Mouse (Mus musculus) embryonic facial prominence, embryonic 12.5 days (tissue): ENCODE measurements around the gene Leap2. TPM values are rescaled to one million over a fixed set of nuclear protein-coding genes. Genes with fewer than 3 reads are reported as not detected.

Experiments
- ATAC-seq: fragments of 200-750 bp; cut with Nextera tagmentation; 2 replicates; pipeline ENCODE4 v1.8.0; 2017; ENCODE audit not compliant: insufficient number of reproducible peaks, insufficient read depth, low FRiP score, low TSS enrichment
- H3K27ac ChIP-seq: fragments of 300-500 bp; sonication (generic); 2 replicates; pipeline ENCODE4 v1.5.1; 2016; ENCODE audit warnings: mild to moderate bottlenecking
- H3K27me3 ChIP-seq: fragments of 300-500 bp; sonication (generic); 2 replicates; pipeline ENCODE4 v1.6.1; 2016; ENCODE audit warnings: mild to moderate bottlenecking, moderate library complexity
- H3K36me3 ChIP-seq: fragments of 300-500 bp; sonication (generic); 2 replicates; pipeline ENCODE4 v1.6.1; 2016; ENCODE audit warnings: mild to moderate bottlenecking
- H3K4me1 ChIP-seq: fragments of 300-500 bp; sonication (generic); 2 replicates; pipeline ENCODE4 v1.6.1; 2016
- H3K4me2 ChIP-seq: fragments of 300-500 bp; sonication (generic); replicated peaks from 2 replicates; pipeline ENCODE4 v1.6.1; 2016; ENCODE audit warnings: mild to moderate bottlenecking, moderate library complexity
- H3K4me3 ChIP-seq: fragments of 300-500 bp; sonication (generic); 2 replicates; pipeline ENCODE4 v1.5.1; 2016; ENCODE audit warnings: mild to moderate bottlenecking
- H3K9ac ChIP-seq: fragments of 300-500 bp; sonication (generic); 2 replicates; pipeline ENCODE4 v1.6.1; 2016; ENCODE audit warnings: mild to moderate bottlenecking, moderate library complexity
- H3K9me3 ChIP-seq: fragments of 300-500 bp; sonication (generic); 2 replicates; pipeline ENCODE4 v1.6.1; 2016; ENCODE audit warnings: mild to moderate bottlenecking, moderate library complexity
- WGBS: fragments of 180-500 bp; shearing (Covaris S2); methylation state at CpG from one replicate; pipeline ENCODE4 v1.1.7; 2016; 5-methylcytosine and 5-hydroxymethylcytosine counted together
- polyA plus RNA-seq: library from polyadenylated mRNA; unstranded; fragments of >200 nt; fragmentation: Nextera tagmentation; extraction: Ambion mirVana; gene quantifications from 2 replicates; pipeline ENCODE4 v1.2.1, GENCODE M21; 2016

Gene Leap2
- polyA plus RNA-seq: 0.56 TPM in 1 of 2 replicates, not detected in the other

DNA sequence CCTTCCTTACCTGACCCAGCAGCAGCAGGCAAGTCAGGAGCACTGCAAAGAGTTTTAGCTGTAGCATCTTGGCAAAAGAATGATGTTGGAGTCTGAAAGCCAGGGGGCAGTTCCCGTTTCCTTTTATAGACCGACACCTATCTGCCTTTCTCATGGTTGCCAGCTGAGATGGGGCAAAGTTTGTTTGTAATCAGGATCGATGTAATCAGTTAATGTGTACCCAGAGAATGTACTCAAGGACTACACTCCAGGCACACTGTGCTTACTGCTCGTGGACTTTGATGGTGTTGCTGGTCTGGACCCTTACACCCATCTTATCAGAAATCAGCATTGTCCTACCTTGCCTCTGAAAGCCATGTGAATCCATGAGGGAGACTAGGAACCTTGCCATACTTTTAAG, at the start of gene Leap2:
TSS of gene Leap2 (minus strand) at position 135 of the 400 bp plus-strand sequence.
- WGBS: 90% methylated on average over 4 of the region's 4 CpGs

DNA sequence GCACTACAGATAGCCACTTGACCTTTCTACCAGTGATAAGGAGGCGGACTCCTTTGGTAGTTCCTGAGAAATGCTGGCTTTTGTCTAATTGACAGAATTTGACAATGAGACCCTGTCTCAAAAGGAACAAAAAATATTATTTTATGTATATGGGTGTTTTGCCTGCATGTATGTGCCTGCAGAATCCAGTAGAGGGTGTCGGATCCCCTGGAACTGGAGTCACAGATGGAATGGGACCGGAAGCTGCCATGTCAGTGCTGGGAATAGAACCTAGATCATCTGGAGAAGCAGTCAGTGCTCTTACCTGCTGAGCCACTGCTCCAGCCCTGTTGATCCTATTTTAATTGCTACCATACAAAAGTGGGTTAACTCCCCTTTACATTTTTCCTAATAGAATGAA, 49.7 kb upstream of the Leap2 start:
- WGBS: 75% methylated on average over 3 of the region's 3 CpGs
- Histone ChIP-seq H3K4me1 (peaks cover 20% of the 10 kb centered on the region), H3K27ac (no peak overlapping the region), H3K4me3 (no peak overlapping the region), H3K4me2 (no peak overlapping the region), H3K9ac (no peak overlapping the region), H3K27me3 (peaks cover 57% of the 10 kb centered on the region), H3K9me3 (no peaks in the 10 kb centered on the region), H3K36me3 (no peaks in the 10 kb centered on the region)
- ATAC-seq: no peak

More for the DNA sequence above, at the start of gene Leap2:
- Histone ChIP-seq H3K4me2 (no peak within 1 kb of the TSS), H3K4me3 (no peak within 1 kb of the TSS), H3K36me3 (peaks cover 23% of the 10 kb centered on the region), H3K27me3 (no peaks in the 10 kb centered on the region), H3K9me3 (no peaks in the 10 kb centered on the region), H3K4me1 (no peaks in the 10 kb centered on the region), H3K27ac (no peak within 1 kb of the TSS), H3K9ac (no peak within 1 kb of the TSS)
- ATAC-seq: no peak

DNA sequence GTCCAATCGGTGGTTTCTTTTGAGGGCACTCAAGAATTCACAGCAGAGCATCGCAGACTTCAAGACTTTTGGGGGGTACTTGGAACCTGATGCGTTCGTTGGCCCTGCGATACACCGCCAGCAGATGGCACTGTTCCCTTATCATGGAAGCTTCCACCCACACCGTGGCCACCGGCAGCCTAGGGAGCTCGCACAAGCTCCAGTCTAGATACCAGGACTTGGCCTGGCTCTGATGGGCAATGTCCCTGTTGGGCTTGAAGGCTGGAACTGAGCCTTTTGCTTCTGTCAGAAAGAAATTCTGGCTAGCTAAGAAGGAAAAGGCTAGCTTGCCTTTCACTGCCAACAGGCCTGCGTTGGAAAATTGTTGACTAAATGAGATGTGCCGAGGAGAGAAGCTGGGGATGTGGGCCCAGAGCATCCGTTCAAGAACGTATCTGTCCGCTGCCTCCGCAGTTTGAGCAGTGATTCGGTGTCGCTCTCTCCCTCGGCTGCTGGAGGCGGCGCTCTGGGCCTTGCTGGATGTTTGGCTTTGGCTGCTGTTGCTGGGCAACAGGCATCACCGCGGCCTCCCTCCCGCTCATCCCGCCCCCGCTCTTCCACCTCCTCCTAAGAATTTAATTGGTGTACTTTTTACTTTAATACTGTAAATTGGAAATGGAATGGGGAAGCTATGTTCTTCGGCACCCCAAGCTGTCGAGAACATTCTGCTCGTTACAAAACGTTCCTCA, 47.2 kb upstream of the Leap2 start, which contains the start of gene Gm9837:
TSS of gene Gm9837 (minus strand) at position 512 of the 728 bp plus-strand sequence.
- 4% methylated on average over 29 of the region's 29 CpGs for WGBS
- Histone ChIP-seq H3K4me2 (peak within 1 kb of the TSS; percentile 48), H3K4me1 (peaks cover 17% of the 10 kb centered on the region), H3K27ac (peak within 1 kb of the TSS; percentile 69), H3K4me3 (0 out of 2 replicates have a peak within 1 kb of the TSS, but pooled peaks have one; percentile 6), H3K36me3 (no peaks in the 10 kb centered on the region), H3K27me3 (peaks cover 63% of the 10 kb centered on the region), H3K9ac (0 out of 2 replicates have a peak within 1 kb of the TSS, but pooled peaks have one; percentile 33), H3K9me3 (no peaks in the 10 kb centered on the region)
- peak; percentile 70; the same call in 1 of the 2 replicates for ATAC-seq

DNA sequence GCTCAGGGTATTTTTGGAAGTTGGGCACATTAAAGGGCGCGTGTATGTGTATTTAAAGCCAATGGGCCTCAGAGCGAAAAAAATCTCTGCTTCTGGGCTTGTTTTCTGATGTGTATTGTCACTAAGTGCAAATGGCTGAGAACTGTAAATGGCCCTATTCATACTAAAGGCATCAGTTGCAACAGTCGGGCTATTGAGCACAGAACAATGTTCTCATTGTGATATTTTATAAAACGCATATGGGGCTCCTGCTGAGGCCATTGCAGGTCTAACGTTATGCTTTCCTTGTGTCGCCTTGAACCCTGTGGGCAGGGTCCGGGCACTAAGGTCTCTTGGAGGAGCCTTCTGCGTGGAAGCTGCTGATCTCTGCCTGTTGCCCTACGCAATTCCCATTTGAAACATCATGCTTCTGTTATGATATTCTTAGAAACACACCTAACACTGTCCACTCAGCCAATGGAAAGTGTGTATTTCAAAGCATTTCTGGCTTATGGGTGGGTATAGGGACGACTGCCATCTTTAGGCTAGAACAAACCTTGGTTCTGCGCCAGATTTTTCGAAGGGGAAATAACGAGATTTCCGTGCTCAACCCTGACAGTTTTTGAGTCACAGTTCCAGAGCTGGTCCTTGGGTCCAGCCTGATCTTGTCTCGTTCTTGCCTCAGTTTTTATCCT, 46.5 kb upstream of the Leap2 start:
- Histone ChIP-seq H3K4me1 (peaks cover 17% of the 10 kb centered on the region), H3K27me3 (peaks cover 64% of the 10 kb centered on the region), H3K4me3 (no peak overlapping the region), H3K4me2 (peak overlapping the region; percentile 48), H3K27ac (no peak overlapping the region), H3K9me3 (no peaks in the 10 kb centered on the region), H3K36me3 (no peaks in the 10 kb centered on the region), H3K9ac (no peak overlapping the region)
- no peak for ATAC-seq
- 16% methylated on average over 16 of the region's 16 CpGs for WGBS

DNA sequence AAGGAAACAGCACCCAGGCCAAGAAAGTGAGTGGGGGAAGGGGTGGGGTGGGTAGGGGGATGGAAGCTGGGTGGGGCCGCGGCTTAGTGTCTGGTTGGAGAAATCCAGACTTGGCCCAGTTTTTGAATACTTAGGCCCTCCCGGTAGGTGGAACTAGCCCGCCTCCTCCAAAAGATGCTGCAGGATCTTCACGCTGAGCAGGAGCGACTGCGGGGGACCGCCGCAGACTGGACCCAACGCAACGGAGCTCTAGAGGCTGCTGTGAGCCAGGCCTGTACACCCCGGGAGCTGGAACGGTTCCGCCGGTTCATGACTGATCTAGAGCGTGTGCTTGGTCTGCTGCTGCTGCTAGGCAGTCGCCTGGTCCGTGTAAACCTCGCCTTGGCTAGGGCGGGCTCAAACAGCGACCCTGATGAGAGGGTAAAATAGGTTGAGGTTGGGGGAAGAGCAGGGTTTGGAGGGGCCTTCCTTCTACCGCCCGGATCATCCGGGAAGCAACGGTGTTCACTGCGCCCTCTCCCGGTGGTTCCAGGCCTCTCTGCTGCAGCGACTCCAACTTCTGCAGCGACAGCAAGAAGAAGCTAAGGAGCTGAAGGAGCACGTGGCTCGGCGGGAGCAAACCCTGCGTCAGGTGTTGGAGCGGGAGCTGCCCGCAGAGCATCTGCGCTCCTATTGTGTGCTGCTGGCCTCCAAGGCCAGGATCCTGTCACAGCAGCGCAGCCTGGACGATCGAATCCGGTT, 43.4 kb upstream of the Leap2 start:
- Histone ChIP-seq H3K4me1 (peaks cover 28% of the 10 kb centered on the region), H3K27ac (no peak overlapping the region), H3K4me3 (peak overlapping the region; percentile 27), H3K4me2 (peak overlapping the region; percentile 42), H3K9ac (peak overlapping the region; percentile 30; the same call in 1 of the 2 replicates), H3K27me3 (peaks cover 86% of the 10 kb centered on the region), H3K9me3 (no peaks in the 10 kb centered on the region), H3K36me3 (no peaks in the 10 kb centered on the region)
- 0 out of 2 replicates have a peak, but pooled peaks have one; percentile 8 for ATAC-seq
- WGBS: 6% methylated on average over 40 of the region's 40 CpGs

DNA sequence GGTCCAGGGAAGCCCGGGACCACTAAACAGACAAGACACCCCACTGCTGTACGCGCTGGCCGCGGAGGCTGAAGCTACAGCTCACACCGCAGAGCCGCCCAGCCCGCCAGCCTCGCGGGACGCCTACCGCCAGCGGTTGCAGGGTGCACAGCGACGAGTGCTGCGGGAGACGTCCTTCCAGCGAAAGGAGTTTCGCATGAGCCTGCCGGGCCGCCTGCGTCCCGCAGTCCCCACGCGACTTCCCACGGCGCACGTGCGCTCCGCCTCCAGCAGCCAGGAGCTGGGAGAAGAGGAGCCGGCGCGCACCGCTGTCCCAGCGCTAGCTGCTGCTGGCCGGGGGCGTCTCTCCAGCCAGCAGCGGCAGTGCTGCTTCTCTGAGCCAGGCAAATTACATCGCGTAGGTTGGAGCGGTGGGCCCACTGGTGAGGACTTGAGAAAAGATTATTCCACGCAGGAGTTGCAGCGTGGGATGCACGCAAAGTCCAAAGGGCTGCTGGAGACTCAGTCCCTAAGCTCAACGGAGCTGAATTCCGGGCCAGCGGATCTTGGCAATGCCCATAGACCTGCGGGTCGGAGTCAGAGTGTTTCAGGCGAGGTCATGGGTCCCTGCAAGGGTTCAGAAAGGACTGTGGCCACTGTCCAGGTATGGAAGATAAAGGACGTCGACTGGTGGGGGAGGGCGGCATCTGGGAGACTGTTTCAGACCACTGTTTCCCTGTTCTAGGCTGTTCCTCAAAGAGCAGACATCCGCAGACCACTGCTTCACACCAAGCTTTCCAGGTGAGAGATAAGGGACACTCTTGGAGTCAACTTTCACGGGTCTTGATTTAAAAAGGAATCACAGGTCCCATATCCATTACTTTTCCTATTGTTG, 40.8 kb upstream of the Leap2 start:
- H3K4me2 ChIP-seq: peak overlapping the region; percentile 79
- H3K4me1 ChIP-seq: peaks cover 15% of the 10 kb centered on the region
- 6% methylated on average over 55 of the region's 55 CpGs for WGBS
- peaks cover 70% of the 10 kb centered on the region for H3K27me3 ChIP-seq
- ATAC-seq: no peak
- no peaks in the 10 kb centered on the region for H3K9me3 ChIP-seq
- H3K27ac ChIP-seq: no peak overlapping the region
- no peaks in the 10 kb centered on the region for H3K36me3 ChIP-seq
- H3K9ac ChIP-seq: peak overlapping the region; percentile 50; the same call in 1 of the 2 replicates
- peak overlapping the region; percentile 41 for H3K4me3 ChIP-seq

DNA sequence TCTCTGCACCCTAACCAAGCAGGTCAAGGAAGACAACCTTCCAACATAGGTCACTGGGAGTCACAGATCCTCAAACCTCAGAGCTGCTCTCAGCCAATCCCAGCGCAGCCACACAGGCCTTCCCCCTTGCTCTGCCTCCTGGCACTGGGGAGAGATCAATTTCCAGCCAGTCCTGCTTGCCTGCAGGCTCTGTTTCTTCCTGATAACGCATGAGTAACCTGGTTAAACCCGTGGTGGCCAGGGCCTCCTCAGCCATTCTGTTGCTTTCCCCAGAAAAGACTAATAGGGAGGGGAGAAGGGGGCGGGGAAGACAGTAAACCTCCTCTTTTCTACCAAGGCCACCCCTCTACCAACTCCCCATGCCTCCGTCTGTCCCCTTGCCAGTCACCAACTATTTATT, 38.8 kb upstream of the Leap2 start:
- Histone ChIP-seq H3K9me3 (no peaks in the 10 kb centered on the region), H3K9ac (no peak overlapping the region), H3K4me2 (no peak overlapping the region), H3K4me1 (peaks cover 13% of the 10 kb centered on the region), H3K27me3 (peaks cover 55% of the 10 kb centered on the region), H3K27ac (no peak overlapping the region), H3K4me3 (no peak overlapping the region), H3K36me3 (no peaks in the 10 kb centered on the region)
- 16% methylated on average over 5 of the region's 5 CpGs for WGBS
- no peak for ATAC-seq

DNA sequence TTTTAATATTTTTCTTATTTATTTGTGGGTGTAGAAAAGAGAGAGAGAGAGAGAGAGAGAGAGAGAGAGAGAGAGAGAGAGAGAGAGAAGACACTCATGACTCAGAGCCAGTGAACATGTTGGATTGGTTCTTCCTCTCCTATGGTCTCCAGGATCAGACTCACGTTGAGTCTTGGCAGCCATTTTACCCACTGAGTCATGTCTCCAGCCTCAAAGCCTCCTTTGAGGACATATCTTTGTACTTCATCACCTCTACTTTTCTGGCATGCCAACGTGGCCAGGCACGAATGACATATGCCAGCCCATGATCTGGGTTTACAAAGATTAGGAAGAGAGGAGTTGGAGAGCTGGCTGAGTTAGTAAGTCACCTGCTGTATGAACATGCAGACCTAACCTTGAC, 37.2 kb upstream of the Leap2 start:
- Histone ChIP-seq H3K27ac (no peak overlapping the region), H3K9me3 (no peaks in the 10 kb centered on the region), H3K9ac (no peak overlapping the region), H3K4me2 (no peak overlapping the region), H3K36me3 (no peaks in the 10 kb centered on the region), H3K4me3 (no peak overlapping the region), H3K4me1 (peaks cover 11% of the 10 kb centered on the region), H3K27me3 (peaks cover 42% of the 10 kb centered on the region)
- no peak for ATAC-seq
- WGBS: 84% methylated on average over 3 of the region's 3 CpGs

DNA sequence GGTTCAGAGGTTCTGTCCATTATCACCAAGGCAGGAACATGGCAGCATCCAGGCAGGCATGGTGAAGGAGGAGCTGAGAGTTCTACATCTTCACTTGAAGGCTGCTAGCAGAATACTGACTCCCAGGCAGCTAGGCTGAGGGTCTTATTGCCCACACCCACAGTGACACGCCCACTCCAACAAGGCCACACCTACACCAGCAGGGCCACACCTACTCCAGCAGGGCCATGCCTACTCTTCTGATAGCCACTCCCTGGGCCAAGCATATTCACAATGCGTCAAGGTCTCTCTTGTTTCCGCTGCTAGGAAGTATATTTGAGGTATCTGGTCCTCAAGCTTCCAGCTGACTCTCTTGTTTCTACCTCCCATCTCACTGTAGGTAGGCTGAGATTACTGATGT, 36.0 kb upstream of the Leap2 start:
- Histone ChIP-seq H3K27me3 (peaks cover 30% of the 10 kb centered on the region), H3K27ac (no peak overlapping the region), H3K9ac (no peak overlapping the region), H3K4me3 (no peak overlapping the region), H3K36me3 (no peaks in the 10 kb centered on the region), H3K9me3 (no peaks in the 10 kb centered on the region), H3K4me2 (no peak overlapping the region), H3K4me1 (peaks cover 10% of the 10 kb centered on the region)
- no peak for ATAC-seq
- 73% methylated on average over 3 of the region's 3 CpGs for WGBS

DNA sequence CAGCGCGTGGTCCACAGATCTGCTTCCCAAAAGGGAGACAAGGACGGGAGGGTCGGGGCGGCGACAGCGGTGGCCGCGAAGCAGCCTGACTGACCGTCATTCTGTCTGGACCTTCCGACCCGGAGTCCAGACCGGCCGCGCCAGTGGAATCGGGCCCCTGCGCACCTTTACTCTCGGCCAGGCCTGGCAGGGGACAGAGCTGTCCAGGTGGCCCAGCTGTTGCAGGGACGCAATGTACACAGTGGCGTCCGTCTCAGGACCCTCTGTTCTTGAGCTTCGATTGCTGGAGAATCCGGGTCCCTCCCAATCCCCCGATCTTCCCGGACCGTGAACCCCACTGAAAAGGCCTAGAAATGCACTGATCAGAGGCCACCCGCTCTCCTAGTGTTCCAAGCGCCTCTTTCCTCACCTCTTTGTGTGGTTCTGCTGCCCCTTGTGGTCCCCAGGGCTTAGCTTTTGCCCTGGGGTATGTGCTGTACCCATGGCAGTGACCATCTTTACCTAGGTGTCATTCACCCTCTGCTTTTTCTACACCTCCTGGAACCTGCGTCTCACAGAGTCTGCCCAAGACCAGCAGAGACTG, 34.5 kb upstream of the Leap2 start:
- Histone ChIP-seq H3K9ac (peak overlapping the region; percentile 58), H3K4me1 (no peaks in the 10 kb centered on the region), H3K4me2 (peak overlapping the region; percentile 54), H3K36me3 (no peaks in the 10 kb centered on the region), H3K9me3 (no peaks in the 10 kb centered on the region), H3K27me3 (peaks cover 15% of the 10 kb centered on the region), H3K4me3 (peak overlapping the region; percentile 50), H3K27ac (no peak overlapping the region)
- ATAC-seq: no peak
- WGBS: 4% methylated on average over 29 of the region's 29 CpGs
